Mouse (Mus musculus) stomach, postnatal 0 days (tissue): ENCODE results near the gene Vangl2. TPM values are rescaled to one million over a fixed set of nuclear protein-coding genes. Genes with fewer than 3 reads are reported as not detected.
"Not testable (repeated sequence)": the region's sequence is repeated elsewhere in the genome, so short reads cannot be mapped to it uniquely, and the experiment has no call there.

Experiments
- ATAC-seq: fragments of 200-750 bp; cut with Nextera tagmentation; 2 replicates; pipeline ENCODE4 v1.8.0; 2017; ENCODE audit not compliant: low FRiP score, low TSS enrichment
- DNase-seq: peaks from one replicate; pipeline ENCODE4 v3.0.0-alpha.2; 2016; ENCODE audit warnings: low spot score
- H3K27ac ChIP-seq: fragments of 300-500 bp; sonication (generic); replicated peaks from 2 replicates; pipeline ENCODE4 v1.5.1; 2014; ENCODE audit warnings: mild to moderate bottlenecking, control low read depth
- H3K27me3 ChIP-seq: fragments of 300-500 bp; sonication (generic); 2 replicates; pipeline ENCODE4 v1.6.1; 2014; ENCODE audit warnings: low read length; ENCODE audit not compliant: control insufficient read depth, insufficient read depth
- H3K36me3 ChIP-seq: fragments of 300-500 bp; sonication (generic); 2 replicates; pipeline ENCODE4 v1.6.1; 2014; ENCODE audit warnings: low read length, mixed read lengths; ENCODE audit not compliant: control insufficient read depth, insufficient read depth
- H3K4me1 ChIP-seq: fragments of 300-500 bp; sonication (generic); replicated peaks from 2 replicates; pipeline ENCODE4 v1.6.1; 2014; ENCODE audit warnings: antibody characterized with exemption; ENCODE audit not compliant: control insufficient read depth, insufficient read depth
- H3K4me2 ChIP-seq: fragments of 300-500 bp; sonication (generic); replicated peaks from 2 replicates; pipeline ENCODE4 v1.6.1; 2014; ENCODE audit warnings: low read depth, mild to moderate bottlenecking, control low read depth, moderate library complexity
- H3K4me3 ChIP-seq: fragments of 300-500 bp; sonication (generic); 2 replicates; pipeline ENCODE4 v1.5.1; 2014; ENCODE audit warnings: low read depth, low read length, control low read depth
- H3K9ac ChIP-seq: fragments of 300-500 bp; sonication (generic); 2 replicates; pipeline ENCODE4 v1.6.1; 2014; ENCODE audit warnings: mild to moderate bottlenecking, low read length, control low read depth, mixed read lengths
- H3K9me3 ChIP-seq: fragments of 300-500 bp; sonication (generic); 2 replicates; pipeline ENCODE4 v1.6.1; 2016; ENCODE audit warnings: low read length; ENCODE audit not compliant: control insufficient read depth
- CTCF ChIP-seq: IDR thresholded peaks from 2 replicates; pipeline ENCODE4 v1.5.1; 2016; ENCODE audit warnings: antibody characterized with exemption, low read depth, mild to moderate bottlenecking, moderate library complexity
- EP300 ChIP-seq: optimal IDR thresholded peaks from 2 replicates; pipeline ENCODE3; 2016; ENCODE audit warnings: antibody characterized with exemption
- WGBS: fragments of 180-500 bp; shearing (Covaris S2); extraction: QIAGEN DNeasy Blood & Tissue Kit; methylation state at CpG from one replicate; pipeline ENCODE4 v1.1.7; 2014; 5-methylcytosine and 5-hydroxymethylcytosine counted together
- polyA plus RNA-seq: library from polyadenylated mRNA; unstranded; fragments of >200 nt; fragmentation: Nextera tagmentation; extraction: Ambion mirVana; gene quantifications from 2 replicates; pipeline ENCODE4 v1.2.1, GENCODE M21; 2015

The Vangl2 gene
- polyA plus RNA-seq, 1 experiment from 2014 or later, result 5.4 TPM

DNA sequence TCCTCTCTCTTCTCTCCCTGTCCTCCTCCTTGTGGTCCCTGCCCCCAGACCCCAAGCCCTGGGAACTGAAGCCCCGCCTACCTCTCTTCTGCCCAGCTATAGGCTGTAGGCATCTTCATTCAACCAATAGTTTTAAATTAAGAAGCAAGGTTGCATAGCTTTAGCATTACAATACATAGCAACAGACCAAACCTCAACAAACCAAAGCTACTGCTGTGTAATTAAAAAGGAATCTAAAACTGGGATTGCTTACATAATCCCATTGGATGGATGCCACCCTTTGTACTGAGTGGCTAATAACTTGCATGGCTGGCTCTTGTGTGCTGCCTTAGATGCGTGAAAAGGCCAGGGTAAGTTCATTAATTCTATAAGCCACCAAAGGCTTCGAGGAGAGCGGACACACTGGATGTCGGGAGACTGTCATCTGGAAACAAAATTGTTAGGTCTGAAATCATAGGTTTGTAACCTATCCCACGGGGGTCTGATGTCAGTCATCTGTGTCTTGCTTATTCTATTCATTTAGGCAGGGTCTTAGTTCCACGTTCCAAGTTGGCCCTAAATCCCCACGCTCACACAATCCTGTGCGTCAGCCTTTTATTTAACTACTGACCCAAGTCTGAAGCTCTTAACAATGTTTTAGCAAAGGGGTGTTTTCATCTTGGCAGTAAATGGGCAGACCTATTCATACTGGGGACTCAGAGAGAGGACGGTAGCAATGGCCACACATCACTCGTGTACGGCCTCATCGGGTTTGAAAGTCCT, 48.1 kb downstream of the Vangl2 start:
- TF ChIP-seq EP300 (no peak), CTCF (no peak)
- H3K27ac ChIP-seq, result no peak overlapping the region
- no peak overlapping the region for H3K9ac ChIP-seq
- no peaks in the 10 kb centered on the region for H3K27me3 ChIP-seq
- DNase-seq, result no peak
- H3K9me3 ChIP-seq, result no peaks in the 10 kb centered on the region
- no peaks in the 10 kb centered on the region for H3K36me3 ChIP-seq
- ATAC-seq, result peak; percentile 38; the same call in 1 of the 2 replicates
- no peak overlapping the region for H3K4me3 ChIP-seq
- no peaks in the 10 kb centered on the region for H3K4me1 ChIP-seq
- no peak overlapping the region for H3K4me2 ChIP-seq
- 88% methylated on average over 13 of the region's 13 CpGs for WGBS

DNA sequence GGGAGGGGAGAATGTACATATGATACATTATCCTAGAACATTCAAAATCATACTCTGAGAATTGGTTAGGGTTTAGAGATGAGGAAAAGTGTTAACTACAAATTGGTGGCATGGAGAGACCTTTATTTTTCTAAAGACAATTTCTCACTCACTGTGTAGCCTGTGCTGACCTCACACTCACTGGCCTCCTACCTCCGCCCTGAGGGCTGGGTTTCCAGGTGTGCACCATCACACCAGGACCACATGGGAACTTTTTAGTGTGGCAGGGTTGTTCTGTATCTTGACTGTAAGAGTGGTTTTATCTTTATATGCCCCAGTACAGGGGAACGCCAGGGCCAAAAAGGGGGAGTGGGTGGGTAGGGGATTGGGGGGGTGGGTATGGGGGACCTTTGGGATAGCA, 50.4 kb downstream of the Vangl2 start:
- 93% methylated on average over 2 of the region's 2 CpGs for WGBS
- H3K4me3 ChIP-seq, result no peak overlapping the region
- H3K9me3 ChIP-seq, result no peaks in the 10 kb centered on the region
- no peak overlapping the region for H3K4me2 ChIP-seq
- TF ChIP-seq EP300, result no peak
- TF ChIP-seq CTCF, result no peak
- H3K4me1 ChIP-seq, result no peaks in the 10 kb centered on the region
- no peaks in the 10 kb centered on the region for H3K27me3 ChIP-seq
- H3K36me3 ChIP-seq, result no peaks in the 10 kb centered on the region
- no peak for DNase-seq
- no peak for ATAC-seq
- no peak overlapping the region for H3K9ac ChIP-seq
- no peak overlapping the region for H3K27ac ChIP-seq

DNA sequence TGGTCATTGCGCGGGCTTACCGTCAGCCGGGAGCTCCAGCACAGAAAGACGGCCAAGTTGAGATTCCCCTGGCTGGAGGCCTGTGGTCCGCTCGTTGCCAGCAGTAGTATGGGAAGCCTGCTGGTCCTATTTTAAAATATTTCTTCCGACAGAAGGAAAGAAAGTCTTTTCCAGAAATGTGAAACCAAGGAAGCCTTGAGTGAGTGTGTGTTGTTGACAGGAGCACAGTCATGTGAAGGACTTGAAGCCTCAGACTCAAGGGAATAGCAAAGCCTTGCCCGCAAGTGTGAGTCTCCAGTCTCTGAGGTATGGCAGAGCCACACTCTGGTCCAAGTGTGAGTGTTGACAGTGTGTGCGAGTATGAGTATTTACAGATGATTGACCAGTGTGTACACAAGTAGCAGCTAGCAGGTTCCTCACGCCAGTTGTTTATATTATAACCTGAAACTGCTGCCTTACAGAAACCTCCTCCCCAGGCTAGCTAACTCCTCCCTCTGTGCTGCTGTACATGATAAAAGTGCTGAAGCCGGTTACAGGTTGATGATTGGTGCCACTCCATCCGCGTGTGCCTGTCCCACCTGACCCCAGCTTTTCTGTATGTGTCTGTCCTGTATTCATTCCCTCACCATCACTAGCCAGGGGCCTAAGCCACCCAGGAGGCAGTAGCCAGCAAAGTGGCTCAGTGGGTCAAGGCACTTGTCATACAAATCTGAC, 51.3 kb downstream of the Vangl2 start:
- Histone ChIP-seq H3K9ac (no peak overlapping the region), H3K4me2 (no peak overlapping the region), H3K27ac (no peak overlapping the region), H3K36me3 (no peaks in the 10 kb centered on the region), H3K9me3 (no peaks in the 10 kb centered on the region), H3K27me3 (no peaks in the 10 kb centered on the region), H3K4me1 (no peaks in the 10 kb centered on the region), H3K4me3 (no peak overlapping the region)
- TF ChIP-seq EP300 (no peak), CTCF (no peak)
- ATAC-seq (peak; percentile 29; the same call in 1 of the 2 replicates), DNase-seq (no peak)
- 76% methylated on average over 14 of the region's 14 CpGs for WGBS

DNA sequence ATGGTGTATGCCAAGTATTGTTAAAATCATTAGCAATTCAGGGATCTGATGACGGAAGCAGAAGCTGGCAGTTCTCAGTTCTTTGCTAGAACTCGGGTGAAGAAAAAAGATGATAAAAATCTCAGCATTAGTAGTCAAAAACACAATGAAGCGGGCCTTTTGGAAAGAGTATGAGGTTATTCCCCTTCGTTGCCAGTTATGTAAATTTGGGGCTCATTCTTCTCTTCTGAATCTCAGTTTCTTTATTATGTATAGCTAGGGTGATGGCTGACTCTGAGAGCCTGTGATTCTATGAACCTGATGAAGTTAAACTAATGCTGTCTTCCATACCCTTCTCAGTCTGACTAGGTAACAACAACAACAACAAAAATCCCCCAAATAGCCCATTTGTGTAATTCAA, 52.4 kb downstream of the Vangl2 start:
- H3K4me2 ChIP-seq, result no peak overlapping the region
- H3K36me3 ChIP-seq, result no peaks in the 10 kb centered on the region
- no peak for TF ChIP-seq CTCF
- TF ChIP-seq EP300, result no peak
- no peaks in the 10 kb centered on the region for H3K4me1 ChIP-seq
- ATAC-seq, result no peak
- H3K9me3 ChIP-seq, result no peaks in the 10 kb centered on the region
- no peaks in the 10 kb centered on the region for H3K27me3 ChIP-seq
- no peak for DNase-seq
- WGBS, result 85% methylated on average over 4 of the region's 4 CpGs
- H3K9ac ChIP-seq, result no peak overlapping the region
- no peak overlapping the region for H3K4me3 ChIP-seq
- no peak overlapping the region for H3K27ac ChIP-seq

DNA sequence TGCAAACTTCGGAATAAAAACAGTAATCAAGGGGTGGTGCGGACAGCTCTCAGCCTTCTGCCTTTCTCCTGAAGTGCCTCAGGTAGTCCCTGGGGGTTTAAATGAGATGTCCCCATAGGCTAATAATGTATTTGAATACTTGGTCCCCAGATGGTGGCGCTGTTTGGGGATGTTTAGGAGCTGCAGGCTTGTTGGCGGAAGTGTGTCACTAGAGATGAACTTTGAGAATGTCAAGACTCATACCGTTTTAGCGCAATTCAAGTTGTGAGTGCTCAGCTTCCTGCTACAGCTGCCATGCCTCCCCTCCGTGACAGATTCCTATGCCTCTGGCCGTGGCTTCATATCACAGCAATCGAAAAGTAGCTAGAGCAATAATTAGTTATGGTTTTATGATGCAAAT, 52.9 kb downstream of the Vangl2 start:
- DNase-seq (no peak), ATAC-seq (no peak)
- WGBS, result 88% methylated on average over 9 of the region's 9 CpGs
- Histone ChIP-seq H3K4me3 (no peak overlapping the region), H3K9ac (no peak overlapping the region), H3K9me3 (no peaks in the 10 kb centered on the region), H3K27ac (no peak overlapping the region), H3K4me2 (no peak overlapping the region), H3K4me1 (no peaks in the 10 kb centered on the region), H3K36me3 (no peaks in the 10 kb centered on the region), H3K27me3 (no peaks in the 10 kb centered on the region)
- no peak for TF ChIP-seq EP300
- no peak for TF ChIP-seq CTCF

DNA sequence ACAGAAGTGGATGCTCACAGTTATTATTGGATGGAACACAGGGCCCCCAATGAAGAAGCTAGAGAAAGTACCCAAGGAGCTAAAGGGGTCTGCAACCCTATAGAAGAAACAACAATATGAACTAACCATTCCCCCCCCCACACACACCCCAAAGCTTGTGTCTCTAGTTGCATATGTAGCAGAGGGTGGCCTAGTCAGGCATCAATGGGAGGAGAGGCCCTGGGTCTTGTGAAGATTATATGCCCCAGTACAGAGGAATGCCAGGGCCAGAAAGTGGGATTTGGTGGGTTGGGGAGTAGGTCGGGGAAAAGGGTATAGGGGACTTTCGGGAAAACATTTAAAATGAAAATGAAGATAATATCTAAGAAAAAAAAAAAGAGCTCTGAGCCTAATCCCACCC, 53.9 kb downstream of the Vangl2 start:
- not testable (repeated sequence) for H3K4me3 ChIP-seq, H3K27ac ChIP-seq, ATAC-seq, H3K4me1 ChIP-seq, DNase-seq, H3K36me3 ChIP-seq, H3K9me3 ChIP-seq, H3K27me3 ChIP-seq, H3K4me2 ChIP-seq, H3K9ac ChIP-seq
- 91% methylated on average over 2 of the region's 2 CpGs for WGBS
